Mouse (Mus musculus) retina, postnatal 7 days (tissue): ENCODE data around the gene Akna.

Source experiments
- DNase-seq: peaks from one replicate; pipeline ENCODE4 v3.0.0-alpha.2; 2012; ENCODE audit warnings: low read depth, low spot score

The Akna gene

DNA sequence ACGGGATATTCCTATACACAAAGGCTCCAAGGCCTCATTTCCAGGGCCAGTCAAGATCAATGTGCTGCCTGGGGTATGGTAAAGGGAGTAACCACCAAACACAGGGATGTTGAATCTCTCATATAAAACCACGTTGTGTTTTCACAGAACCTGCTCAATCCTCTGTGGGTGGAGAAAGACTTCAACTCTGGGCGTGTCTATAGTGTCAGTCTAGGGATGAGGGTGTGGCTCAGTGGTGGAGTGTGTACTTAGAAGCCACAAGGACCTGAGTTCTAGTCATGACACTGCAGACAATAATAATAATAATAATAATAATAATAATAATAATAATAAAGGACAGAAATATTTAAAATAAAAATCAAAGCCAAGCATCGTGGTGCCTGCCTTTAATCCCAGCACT lies 18.9 kb downstream of the Akna start:
- DNase-seq, result no peak

DNA sequence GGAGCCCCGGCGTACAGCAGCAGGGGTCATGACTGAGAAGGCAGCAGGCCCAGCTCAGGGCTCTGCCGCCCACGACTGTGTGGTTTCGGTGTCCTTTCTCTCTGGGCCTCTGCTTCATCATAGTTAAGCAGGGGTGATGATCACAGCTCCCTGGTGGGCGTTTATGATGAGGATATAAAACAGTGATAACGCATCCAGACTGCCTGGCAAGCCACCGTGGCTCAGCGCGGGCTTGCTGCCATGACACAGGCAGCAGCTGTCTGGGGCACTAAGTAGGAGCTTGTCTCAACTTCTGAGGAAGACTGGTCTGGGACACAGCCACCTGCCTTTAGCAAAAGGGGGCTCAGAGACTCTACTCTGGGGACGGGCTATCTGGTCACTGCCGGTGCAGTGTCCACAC lies 19.7 kb downstream of the Akna start:
- DNase-seq, result no peak

DNA sequence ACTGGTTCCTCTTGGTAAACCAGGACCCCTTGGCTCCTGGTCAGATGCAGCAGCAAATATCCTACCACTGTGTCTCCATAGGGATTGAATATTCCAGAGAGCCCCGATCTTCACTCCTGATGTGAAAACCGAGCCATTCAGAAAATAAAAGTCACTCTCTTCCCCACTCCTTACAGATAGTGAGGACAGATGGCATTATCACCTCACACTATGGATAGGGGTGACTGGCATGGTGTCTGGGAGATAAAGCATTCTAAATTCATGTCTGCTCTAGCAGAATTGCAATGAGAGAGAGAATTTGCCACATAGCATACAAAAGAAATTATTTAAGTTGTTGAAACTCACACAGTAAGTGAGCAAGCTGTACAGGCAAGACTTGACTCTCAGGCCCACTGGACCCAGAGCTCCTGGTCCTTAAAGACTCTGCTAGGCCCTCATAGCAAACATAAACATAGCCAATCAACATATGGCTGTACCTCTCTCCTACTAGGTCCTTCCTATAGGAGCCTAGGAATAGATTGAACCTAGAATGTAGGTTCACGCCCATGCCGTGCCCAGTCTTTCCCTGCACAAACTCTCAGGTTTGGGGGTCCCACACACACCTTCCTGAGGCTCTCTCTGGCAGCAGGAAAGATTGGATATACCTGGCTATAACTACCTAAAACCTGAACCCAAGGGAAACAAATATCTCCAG lies 20.3 kb downstream of the Akna start:
- DNase-seq, result no peak

DNA sequence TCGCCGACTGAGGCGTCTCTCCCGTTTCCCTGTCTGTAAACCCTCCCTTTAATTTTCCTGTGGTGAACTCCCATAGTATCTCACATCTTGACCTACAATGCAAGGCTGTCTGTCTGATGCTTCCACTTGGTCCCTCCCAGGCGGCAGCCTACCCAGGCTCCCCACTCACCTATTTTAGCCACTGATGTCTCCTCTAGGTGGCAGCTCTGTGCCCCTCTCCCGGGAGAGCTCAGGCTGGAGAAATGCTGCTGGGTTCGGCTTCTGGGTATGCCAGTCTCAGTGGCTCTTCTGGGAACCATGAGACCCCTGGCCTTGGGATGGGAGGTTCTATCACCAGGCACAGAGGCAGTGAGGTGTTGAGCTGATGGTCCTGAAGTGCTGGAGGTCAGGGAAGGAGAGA lies 25.7 kb downstream of the Akna start:
- no peak for DNase-seq

DNA sequence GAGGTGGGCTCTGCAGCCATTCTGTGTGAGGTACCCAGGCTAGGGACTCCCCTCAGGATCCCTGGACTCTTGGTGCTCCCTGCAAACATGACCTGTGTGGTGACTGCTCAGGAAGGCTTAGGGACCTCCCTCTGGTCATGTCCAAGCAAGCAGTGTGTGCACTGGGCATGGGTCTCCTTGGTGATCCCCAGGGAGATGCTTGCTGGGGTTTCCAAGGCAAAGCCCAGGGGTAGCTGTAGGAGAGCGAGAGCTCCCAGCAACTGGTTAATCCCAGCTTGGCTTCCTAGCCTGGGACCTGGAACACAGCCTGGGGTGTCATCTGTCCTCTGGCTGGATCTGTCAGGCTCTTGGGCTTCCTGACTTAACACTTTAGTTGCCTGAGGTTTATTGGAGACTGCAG lies 27.8 kb downstream of the Akna start:
- DNase-seq, result no peak

DNA sequence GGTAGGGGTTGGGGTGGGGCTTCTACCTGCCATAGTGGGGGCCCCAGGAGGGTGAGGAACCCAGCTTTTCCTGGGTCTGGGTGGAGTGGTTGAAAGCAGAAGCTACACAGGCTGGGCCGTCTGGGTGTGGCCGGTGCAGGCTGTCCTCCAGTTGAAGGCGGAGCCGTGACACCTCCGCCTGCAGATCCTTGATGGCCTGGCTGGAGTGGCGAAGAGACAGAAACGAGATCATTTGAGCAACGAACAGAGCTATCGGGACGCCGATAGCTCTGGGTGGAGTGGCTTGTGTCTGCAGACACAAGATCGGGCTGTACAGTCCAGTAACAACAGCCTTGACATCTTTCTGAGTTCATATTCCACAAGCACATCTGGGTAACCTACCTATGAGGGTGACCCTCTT lies 28.8 kb downstream of the Akna start:
- no peak for DNase-seq

DNA sequence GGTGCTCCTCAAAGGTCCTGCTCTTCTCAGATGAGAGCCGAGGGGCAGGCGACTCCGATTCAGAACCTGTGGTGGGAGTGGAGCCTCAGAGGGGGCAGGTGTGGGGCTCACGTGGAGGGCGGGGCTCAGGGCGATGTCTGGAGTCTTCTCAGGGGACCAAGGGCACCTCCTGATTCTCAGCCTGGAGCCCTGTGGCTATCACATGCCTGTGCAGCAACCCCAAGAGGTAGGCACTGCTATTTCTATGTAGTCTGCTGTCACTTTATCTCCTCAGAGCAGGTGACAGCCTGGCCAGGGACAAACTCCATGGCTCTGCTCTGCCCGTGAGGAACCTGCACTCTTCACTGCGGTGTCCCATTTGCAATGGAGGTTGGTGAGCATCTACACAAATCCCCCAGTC lies 29.8 kb downstream of the Akna start:
- DNase-seq, result no peak

DNA sequence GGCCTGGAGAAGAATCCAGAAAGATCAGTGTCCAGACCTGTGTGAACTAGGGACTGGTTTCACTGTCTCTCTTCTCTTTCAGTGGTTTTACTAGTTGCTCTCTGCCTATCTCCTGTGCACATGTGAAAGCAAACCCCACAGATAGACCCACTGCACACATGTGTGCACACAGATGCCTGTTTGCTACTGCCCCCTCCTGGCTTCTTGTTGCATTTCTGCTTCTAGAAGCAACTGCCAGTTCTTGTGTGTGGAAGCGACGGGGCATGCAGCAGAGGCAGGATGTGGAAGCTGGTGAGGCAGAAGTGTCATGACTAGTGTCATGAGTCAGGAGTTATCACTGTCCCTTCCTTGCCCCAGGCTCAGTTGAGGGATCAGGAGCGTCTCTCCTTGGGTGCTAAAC lies 31.3 kb downstream of the Akna start:
- DNase-seq, result no peak

DNA sequence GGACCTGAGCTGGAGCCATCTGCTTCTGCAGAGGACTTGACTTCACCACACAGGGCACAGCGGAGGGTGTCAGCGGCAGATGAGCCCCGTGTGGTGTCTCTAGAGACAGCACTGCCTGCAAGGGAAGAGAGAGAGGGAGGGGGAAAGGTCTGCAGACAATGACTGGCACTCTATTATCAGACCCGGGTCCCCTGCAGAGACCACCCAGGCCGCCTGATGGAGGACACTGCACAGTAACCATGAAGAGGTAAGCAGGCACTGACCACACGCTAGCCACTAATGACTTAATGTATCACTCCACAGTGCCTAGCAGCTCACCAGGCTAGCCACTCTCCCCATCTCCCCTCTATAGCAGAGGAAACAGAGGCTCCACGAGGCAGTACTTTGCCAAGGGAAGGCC lies 32.3 kb downstream of the Akna start:
- no peak for DNase-seq

DNA sequence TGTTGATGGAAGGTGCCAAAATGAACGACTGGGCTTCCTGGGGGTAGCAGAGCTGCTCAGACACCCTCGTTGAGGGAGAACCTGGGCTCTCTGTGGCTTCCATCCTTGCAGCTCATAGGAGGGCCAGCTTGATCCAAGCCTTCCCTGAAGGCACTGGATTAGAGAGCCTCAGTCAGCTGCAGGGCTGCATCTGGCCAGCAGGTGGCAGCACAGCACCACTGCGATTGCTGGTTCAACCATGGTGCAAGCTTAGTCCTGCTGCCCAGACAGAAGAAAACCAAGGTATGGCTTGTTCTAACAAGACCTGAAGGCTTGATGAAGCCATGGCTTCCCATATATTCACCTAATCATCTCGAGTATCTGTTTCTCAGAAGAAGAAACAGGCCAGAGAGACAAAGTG lies 34.6 kb downstream of the Akna start:
- DNase-seq, result peak; percentile 76

DNA sequence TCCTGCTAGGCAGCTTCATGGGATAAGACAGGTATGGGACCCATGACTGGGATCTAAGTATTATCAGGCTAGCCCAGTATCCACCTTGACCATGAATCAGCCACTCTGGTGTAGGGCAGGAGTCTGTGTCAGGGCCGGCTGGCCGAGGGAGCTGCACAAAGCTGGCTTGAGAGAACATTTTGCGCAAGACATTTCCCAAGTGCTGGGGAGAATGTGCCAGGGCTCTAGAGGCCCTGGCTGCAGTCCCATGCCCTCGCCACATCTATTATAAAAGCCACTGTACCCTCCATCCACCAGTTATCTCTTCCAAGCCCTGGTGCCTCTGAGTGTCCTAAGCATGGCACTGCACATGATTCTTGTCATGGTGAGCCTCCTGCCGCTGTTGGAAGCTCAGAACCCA lies 41.0 kb downstream of the Akna start, which contains the start of gene Orm2:
Gene Orm2 (plus strand): TSS at position 300 of the 400 bp plus-strand sequence.
- no peak for DNase-seq

DNA sequence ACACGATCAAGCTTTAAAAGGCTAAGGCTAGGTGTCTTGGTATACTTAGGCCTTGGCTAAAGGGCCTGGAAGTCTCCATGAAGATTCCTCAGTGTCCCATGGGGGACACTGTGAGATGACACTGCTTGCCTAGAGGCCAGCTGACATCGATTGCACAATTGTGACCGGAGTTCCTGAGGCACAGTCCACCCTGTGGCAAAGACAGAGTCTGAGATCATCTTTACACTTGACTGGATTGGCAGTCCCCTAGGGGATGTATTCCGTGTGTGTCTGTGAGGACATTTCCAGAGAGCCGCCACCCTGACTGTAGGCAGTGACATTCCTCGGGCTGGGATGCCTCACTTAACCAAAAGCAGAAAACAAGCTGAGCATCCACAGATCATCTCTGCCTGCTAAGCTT lies 43.3 kb downstream of the Akna start:
- DNase-seq, result no peak

DNA sequence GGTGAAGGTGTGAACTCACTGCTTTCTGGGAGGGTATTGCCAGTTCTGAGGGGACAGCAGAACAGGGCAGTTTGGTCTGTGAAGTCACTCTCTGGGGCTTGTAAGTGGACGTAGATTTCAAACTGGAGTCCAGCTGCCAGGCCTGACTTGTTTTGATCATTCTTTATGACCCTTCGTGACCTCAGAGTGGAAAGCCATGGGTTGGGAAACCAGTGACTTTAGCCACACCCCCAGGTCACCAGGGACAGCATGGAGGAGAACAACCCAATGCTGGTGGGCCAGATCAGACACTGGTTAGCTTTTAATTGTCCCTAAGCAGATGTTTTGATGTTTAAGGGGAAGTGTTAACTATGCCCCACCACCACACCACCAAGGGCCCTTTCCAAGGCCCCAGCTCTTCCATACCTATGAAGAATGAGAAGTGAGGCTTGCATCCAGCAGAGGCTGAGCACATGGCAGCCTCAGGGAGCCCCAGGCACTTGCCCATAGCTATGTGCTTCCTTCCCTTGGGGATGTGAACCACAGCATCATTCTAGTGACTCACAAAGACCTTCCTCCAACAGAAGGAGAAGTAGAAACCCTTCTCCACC lies 46.1 kb downstream of the Akna start:
- no peak for DNase-seq

DNA sequence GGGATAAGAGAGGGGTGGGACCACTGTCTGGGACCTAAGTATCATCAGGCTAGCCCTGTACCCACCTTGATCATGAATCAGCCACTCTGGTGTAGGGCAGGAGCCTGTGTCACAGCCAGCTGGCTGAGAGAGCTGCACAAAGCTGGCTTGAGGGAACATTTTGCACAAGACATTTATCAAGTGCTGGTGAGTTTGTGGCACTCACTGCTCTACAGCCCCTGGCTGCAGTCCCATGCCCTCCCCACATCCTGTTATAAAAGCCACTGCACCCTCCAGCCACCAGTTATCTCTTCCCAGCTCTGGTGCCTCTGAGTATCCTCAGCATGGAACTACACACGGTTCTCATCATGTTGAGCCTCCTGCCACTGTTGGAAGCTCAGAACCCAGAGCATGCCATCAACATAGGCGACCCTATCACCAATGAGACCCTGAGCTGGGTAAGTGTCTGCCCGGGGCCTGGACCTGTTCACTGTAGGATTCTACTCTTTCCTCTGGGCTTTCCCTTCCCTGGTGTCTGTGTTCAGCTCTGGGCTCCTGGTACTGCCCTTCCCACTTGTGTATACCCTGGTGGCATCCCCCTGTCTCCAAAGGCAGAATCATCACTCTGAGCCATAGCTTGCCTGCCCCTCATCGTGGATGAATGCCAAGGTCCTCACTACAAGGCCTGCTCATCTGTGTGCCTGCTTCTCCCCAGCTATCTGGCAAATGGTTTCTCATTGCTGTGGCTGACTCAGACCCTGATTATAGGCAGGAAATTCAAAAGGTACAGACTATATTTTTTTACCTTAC lies 47.1 kb downstream of the Akna start, which contains the start of gene Orm3:
Gene Orm3 (plus strand): TSS at position 286 of the 789 bp plus-strand sequence.
- DNase-seq, result no peak

DNA sequence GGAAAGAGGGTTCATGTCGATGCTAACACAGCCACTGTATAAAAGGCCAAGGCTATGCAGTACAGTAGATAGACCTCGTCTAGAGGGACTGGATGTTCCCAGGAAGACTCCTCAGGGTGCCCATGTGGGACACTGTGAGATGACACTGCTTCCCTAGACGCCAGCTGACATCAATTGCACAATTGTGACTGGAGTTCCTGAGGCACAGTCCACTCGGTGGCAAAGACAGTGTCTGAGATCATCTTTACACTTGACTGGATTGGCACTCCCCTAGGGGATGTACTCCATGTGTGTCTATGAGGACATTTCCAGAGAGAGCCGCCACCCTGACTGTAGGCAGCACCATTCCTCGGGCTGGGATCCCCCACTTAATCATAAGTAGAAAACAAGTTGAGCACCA lies 54.6 kb downstream of the Akna start:
- no peak for DNase-seq

DNA sequence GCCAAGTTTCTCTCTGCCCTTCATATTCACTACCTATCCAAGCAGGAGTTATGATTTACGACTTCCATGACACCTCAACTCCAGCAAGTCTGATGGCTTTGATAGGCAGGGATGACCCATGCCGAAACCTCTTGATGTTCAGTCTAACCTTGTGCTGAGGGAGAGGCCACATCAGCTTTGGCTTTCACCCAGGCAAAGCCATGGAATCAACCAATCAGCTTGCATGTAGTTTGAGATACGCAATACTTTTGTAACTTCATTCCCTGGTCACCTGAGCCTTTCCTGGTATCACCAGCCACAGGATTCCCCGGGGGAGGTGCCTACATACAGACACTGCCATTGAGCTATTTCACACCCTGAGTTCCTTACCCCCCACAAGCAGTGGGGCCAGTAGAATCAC lies 56.5 kb downstream of the Akna start:
- DNase-seq, result no peak

DNA sequence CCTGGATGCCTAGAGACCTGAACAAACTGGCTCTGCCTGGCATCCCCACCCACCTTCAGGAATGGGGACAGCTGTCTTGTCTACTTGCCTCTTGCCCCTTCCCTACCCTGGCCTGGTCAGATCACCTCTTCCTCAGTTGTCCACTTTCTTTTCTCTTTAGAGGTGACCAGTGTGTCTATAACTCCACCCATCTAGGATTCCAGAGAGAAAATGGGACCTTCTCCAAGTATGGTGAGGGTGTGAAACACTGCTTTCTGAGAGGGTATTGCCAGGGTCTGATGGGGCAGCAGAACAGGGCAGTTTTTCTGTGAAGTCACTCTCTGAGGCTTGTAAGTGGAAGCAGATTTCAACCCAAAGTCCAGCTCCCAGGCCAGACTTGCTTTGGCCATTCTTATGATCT lies 57.9 kb downstream of the Akna start:
- DNase-seq, result no peak

DNA sequence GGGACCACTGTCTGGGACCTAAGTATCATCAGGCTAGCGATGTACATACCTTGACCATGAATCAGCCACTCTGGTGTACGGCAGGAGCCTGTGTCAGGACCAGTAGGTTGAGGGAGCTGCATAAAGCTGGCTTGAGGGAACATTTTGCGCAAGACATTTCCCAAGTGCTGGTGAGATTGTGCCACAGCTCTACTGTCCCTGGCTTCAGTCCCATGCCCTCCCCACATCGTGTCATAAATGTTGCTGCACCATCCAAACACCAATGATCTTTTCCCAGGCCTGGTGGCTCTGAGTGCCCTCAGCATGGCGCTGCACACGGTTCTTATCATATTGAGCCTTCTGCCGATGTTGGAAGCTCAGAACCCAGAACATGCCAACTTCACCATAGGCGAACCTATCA lies 58.9 kb downstream of the Akna start, which contains the start of gene Orm1:
Gene Orm1 (plus strand): TSS at position 266 of the 400 bp plus-strand sequence.
- no peak for DNase-seq

DNA sequence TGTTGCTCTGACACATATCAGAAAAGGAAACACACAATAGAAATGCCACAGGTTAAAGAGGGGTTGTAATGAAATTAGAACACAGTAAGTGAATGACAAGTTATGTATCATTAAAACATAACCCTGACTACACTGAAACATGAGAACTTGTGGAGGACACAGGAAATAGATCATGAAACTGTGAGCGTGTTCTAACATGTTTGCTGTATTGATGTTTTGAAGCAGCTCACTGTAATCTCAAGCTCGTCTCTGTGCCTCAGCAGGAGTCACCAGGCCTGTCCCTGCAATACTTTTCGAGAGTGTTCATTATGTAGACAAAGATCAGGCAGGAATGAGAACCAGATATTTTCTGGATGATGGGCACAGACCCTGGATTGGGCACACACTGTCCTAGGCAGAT lies 59.5 kb downstream of the Akna start:
- no peak for DNase-seq

DNA sequence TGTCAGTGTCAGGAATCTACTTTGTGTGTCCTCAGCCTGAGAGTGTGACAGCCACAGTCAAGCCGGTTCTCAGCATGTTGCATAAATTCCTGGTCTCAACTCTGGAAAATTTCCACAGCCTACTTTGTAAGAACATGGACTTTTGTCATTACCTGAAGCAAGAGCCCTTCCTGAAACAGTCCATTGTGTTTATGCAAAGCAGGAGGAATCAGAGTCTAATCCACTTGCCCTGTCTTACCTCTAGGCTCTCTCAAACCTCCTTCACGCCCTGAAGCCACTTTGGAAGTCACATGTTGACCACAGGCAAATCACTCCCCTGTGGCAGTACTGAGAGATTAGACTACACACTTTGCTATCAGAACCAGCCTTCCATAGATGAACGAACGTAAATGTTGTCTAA lies 60.7 kb downstream of the Akna start:
- DNase-seq, result no peak

DNA sequence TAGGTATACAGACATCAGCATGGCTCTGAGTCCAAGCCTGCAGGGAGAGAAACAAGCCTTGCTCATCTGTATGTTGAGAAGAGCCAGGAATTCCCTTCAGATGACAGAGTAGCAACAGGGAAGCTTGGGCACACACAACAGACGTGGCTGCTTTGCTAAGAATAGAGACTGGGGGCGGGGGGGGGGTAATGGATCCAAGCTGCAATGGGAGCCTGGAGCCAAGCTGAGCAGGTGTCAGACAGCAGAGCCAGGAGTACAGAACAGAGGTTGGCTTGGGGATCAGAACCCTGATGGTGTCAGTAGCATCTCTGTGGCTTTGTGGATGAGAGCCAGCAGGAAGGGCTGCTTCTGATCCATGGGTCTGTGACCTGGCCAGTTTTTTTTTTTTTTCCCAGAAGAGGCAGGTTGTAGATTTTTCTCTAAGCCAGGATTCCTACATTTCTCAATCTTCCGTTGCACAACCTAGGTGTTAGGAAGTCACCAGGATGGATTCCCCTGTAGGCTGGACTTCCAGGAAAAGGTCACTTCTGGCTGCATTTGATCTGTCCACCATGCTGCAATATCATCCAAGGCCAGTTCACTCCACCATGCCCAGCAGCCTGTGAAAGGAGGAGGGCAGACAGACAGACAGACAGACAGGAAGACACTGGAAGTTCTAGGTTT lies 64.6 kb downstream of the Akna start:
- DNase-seq, result no peak

DNA sequence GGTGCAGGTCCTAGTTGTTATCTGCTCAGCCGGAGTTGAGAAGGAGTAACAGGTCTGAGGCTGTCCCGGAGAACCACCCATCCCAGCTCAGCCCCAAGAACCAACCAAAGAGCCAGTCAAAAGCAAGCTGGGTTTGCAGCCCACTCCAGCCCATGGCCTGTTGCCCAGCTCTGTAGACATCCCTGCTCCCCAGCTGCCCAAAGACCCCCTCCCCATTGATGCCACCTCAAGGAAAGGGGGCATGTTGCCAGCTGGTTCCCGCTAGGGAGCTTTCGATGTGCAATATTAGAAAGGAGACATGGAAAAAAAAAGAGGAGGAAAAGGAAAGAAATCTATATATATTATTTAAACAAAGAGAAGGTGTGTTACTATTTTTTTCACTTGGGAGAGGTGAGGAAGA lies 69.8 kb downstream of the Akna start:
- no peak for DNase-seq
